Mouse (Mus musculus) midbrain, embryonic 12.5 days (tissue): ENCODE measurements around the gene Taar7f. TPM values are rescaled to one million over a fixed set of nuclear protein-coding genes. Genes with fewer than 3 reads are reported as not detected.
"Not testable (repeated sequence)": the region's sequence is repeated elsewhere in the genome, so short reads cannot be mapped to it uniquely, and the experiment has no call there.

Source experiments
- ATAC-seq: fragments of 200-750 bp; cut with Nextera tagmentation; 2 replicates; pipeline ENCODE4 v1.8.0; 2017; ENCODE audit warnings: low read depth, moderate TSS enrichment, moderate library complexity; ENCODE audit not compliant: low FRiP score
- H3K27ac ChIP-seq: fragments of 300-500 bp; sonication (generic); replicated peaks from 2 replicates; pipeline ENCODE4 v1.5.1; 2016; ENCODE audit warnings: mild to moderate bottlenecking
- H3K27me3 ChIP-seq: fragments of 300-500 bp; sonication (generic); 2 replicates; pipeline ENCODE4 v1.6.1; 2016; ENCODE audit warnings: mild to moderate bottlenecking
- H3K36me3 ChIP-seq: fragments of 300-500 bp; sonication (generic); 2 replicates; pipeline ENCODE4 v1.6.1; 2016
- H3K4me1 ChIP-seq: fragments of 300-500 bp; sonication (generic); 2 replicates; pipeline ENCODE4 v1.6.1; 2016
- H3K4me2 ChIP-seq: fragments of 300-500 bp; sonication (generic); replicated peaks from 2 replicates; pipeline ENCODE4 v1.6.1; 2016; ENCODE audit warnings: mild to moderate bottlenecking, moderate library complexity
- H3K4me3 ChIP-seq: fragments of 300-500 bp; sonication (generic); 2 replicates; pipeline ENCODE4 v1.5.1; 2016; ENCODE audit warnings: mild to moderate bottlenecking
- H3K9ac ChIP-seq: fragments of 300-500 bp; sonication (generic); replicated peaks from 2 replicates; pipeline ENCODE4 v1.6.1; 2016; ENCODE audit warnings: mild to moderate bottlenecking, moderate library complexity
- H3K9me3 ChIP-seq: fragments of 300-500 bp; sonication (generic); 2 replicates; pipeline ENCODE4 v1.6.1; 2016; ENCODE audit warnings: mild to moderate bottlenecking
- WGBS: fragments of 180-500 bp; shearing (Covaris S2); methylation state at CpG from one replicate; pipeline ENCODE4 v1.1.7; 2016; 5-methylcytosine and 5-hydroxymethylcytosine counted together
- polyA plus RNA-seq: library from polyadenylated mRNA; unstranded; fragments of >200 nt; fragmentation: Nextera tagmentation; extraction: Ambion mirVana; gene quantifications from 2 replicates; pipeline ENCODE4 v1.2.1, GENCODE M21; 2016

Taar7f gene
- not detected in 2 replicates for polyA plus RNA-seq

DNA sequence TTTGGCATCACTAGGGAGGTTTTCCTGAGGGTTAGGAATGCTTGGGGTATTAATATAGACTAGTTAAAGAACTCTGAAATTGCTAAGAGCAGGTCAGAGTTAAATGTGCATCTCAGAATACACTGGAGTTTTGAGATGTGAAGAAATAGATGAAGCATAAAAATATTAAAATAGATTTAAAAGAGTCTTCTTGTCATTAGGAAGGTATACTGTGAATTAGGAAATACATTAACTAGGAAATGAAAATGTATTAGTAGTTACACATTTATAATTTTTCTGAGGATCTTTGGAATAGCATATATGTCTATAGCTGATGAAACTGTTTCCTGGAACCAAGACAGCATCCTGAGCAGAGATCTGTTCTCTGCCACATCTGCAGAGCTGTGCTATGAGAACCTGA lies at the start of gene Taar7f:
Gene Taar7f (plus strand): TSS at position 301 of the 400 bp plus-strand sequence.
- Histone ChIP-seq H3K9me3 (no peaks in the 10 kb centered on the region), H3K27me3 (no peaks in the 10 kb centered on the region), H3K4me3 (no peak within 1 kb of the TSS), H3K36me3 (no peaks in the 10 kb centered on the region), H3K4me2 (no peak within 1 kb of the TSS), H3K9ac (no peak within 1 kb of the TSS), H3K4me1 (no peaks in the 10 kb centered on the region), H3K27ac (no peak within 1 kb of the TSS)
- ATAC-seq: no peak

DNA sequence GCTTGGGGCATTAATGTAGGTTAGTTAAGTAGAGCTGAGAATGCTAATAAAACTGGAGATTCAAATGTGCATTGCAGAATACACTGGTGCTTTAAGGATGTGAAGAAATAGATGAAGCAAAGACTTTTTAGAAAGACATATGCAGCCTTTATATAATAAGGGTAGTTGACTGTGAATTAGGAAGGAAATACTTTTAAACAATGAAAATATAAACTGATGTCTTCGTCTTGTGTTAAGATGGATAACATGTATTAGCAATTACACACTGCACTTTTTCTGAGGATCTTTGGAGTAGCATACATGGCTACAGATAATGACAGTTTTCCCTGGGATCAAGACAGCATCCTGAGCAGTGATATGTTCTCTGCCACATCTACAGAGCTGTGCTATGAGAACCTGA lies 49.7 kb upstream of the Taar7f start, which contains the start of gene Taar7b:
Gene Taar7b (plus strand): TSS at position 301 of the 400 bp plus-strand sequence.
- Histone ChIP-seq H3K36me3 (no peaks in the 10 kb centered on the region), H3K27me3 (no peaks in the 10 kb centered on the region)

DNA sequence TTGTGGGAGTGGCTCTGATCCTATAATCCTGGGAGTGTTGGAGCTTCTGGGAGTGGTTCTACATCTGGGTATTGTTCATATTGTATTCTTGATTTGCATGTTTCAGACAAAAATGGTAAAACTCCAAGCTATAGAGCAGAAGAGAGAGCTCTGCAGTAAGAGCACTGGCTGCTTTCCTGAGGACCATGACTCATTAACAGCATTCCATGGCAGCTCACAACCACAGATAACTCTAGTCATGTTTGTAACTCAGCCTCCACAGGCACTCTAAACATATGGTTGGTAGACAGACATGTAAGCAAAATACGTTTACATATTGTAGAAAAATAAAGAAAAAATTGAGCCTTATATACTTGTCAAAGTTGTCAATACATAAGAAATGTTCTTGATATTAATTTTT lies 42.9 kb upstream of the Taar7f start:
- Histone ChIP-seq H3K4me1 (no peaks in the 10 kb centered on the region), H3K27ac (no peak overlapping the region), H3K4me3 (no peak overlapping the region), H3K27me3 (no peaks in the 10 kb centered on the region), H3K9ac (no peak overlapping the region), H3K4me2 (no peak overlapping the region), H3K9me3 (no peaks in the 10 kb centered on the region), H3K36me3 (no peaks in the 10 kb centered on the region)
- WGBS: 85% methylated on average over 1 of the region's 1 CpGs
- ATAC-seq: no peak

More for the DNA sequence above, 49.7 kb upstream of the Taar7f start, which contains the start of gene Taar7b:
- no peak within 1 kb of the TSS for H3K27ac ChIP-seq
- no peak for ATAC-seq
- WGBS: 93% methylated on average over 1 of the region's 1 CpGs
- H3K4me1 ChIP-seq: no peaks in the 10 kb centered on the region
- H3K4me3 ChIP-seq: no peak within 1 kb of the TSS
- H3K9me3 ChIP-seq: no peaks in the 10 kb centered on the region
- no peak within 1 kb of the TSS for H3K9ac ChIP-seq
- no peak within 1 kb of the TSS for H3K4me2 ChIP-seq

DNA sequence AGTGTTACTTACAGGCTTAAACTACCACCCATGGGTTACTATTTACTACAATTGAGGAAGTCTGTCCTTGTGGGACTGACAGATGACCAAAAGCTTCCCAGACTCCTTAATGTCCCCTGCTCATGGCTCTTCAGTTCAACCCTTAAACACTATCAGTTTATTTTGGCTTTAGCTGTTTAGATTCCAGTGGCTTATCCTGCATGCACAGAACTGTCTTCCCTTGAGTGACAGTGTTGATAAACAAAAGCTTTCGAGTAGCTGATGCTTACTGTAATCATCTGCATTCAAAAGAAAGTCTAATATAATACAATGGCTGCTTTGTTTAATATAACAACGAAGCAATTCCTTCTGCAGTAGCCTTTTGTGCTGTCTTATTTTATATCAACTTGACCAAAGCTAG lies 42.3 kb upstream of the Taar7f start:
- no peak for ATAC-seq
- H3K27me3 ChIP-seq: no peaks in the 10 kb centered on the region
- no peaks in the 10 kb centered on the region for H3K4me1 ChIP-seq
- H3K27ac ChIP-seq: no peak overlapping the region
- 68% methylated on average over 2 of the region's 2 CpGs for WGBS
- H3K4me2 ChIP-seq: no peak overlapping the region
- no peak overlapping the region for H3K9ac ChIP-seq
- no peak overlapping the region for H3K4me3 ChIP-seq
- no peaks in the 10 kb centered on the region for H3K36me3 ChIP-seq
- no peaks in the 10 kb centered on the region for H3K9me3 ChIP-seq

DNA sequence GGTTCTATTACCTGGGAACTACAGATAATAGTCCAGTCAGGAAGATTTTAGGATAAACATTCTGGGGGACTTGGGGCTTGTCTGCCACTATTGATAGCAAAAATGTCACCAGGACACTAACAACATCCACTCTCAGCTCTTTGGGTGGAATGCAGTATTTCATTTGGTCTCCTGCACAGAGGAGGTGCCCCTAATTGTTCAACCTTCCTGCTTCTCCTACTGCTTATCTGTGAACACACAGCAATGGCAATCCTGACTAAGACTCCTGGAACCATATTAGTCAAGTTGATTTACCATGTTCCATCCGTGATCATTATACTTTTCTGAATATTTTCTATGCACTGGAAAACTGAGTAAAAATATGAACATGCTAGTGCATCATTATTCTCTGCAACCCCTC lies 41.2 kb upstream of the Taar7f start:
- Histone ChIP-seq H3K4me1 (no peaks in the 10 kb centered on the region), H3K9ac (no peak overlapping the region), H3K27ac (no peak overlapping the region), H3K4me2 (no peak overlapping the region), H3K4me3 (no peak overlapping the region), H3K9me3 (no peaks in the 10 kb centered on the region), H3K27me3 (no peaks in the 10 kb centered on the region), H3K36me3 (no peaks in the 10 kb centered on the region)
- WGBS: 90% methylated on average over 1 of the region's 1 CpGs
- no peak for ATAC-seq

DNA sequence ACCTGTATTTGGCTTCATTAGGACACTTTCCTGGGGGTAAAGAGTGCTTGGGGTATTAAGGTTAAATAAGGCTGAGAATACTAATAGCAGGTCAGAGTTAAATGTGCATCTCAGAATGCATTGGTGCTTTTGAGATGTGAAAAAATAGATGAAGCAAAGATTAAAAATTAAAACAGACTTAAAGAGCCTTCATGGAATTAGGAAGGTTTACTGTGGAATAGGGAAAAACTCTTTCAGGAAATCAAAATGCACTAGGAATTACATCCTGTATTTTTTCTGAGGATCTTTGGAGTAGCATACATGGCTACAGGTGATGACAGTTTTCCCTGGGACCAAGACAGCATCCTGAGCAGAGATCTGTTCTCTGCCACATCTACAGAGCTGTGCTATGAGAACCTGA lies 22.4 kb upstream of the Taar7f start, which contains the start of gene Taar7d:
Gene Taar7d (plus strand): TSS at position 301 of the 400 bp plus-strand sequence.
- ATAC-seq: no peak

DNA sequence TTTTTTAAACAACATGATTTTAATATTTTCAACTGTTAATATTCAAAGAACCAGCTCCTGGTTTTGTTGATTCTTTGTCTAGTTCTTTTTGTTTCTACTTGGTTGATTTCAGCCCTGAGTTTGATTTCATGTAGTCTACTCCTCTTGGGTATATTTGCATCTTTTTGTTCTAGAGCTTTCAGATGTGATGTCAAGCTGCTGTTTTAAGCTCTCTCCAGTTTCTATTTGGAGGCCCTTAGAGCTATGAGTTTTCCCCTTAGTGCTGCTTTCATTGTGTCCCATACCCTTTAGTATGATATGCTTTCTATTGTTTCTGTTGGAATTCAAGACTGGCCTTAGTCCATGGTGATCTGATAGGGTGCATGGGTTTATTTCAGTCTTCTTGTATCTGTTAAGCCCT lies 18.0 kb upstream of the Taar7f start:
- no peak for ATAC-seq

More for the DNA sequence above, 22.4 kb upstream of the Taar7f start, which contains the start of gene Taar7d:
- no peak within 1 kb of the TSS for H3K9ac ChIP-seq
- H3K27me3 ChIP-seq: no peaks in the 10 kb centered on the region
- no peak within 1 kb of the TSS for H3K27ac ChIP-seq
- H3K9me3 ChIP-seq: no peaks in the 10 kb centered on the region
- H3K36me3 ChIP-seq: no peaks in the 10 kb centered on the region
- H3K4me3 ChIP-seq: no peak within 1 kb of the TSS
- H3K4me2 ChIP-seq: no peak within 1 kb of the TSS
- no peaks in the 10 kb centered on the region for H3K4me1 ChIP-seq

DNA sequence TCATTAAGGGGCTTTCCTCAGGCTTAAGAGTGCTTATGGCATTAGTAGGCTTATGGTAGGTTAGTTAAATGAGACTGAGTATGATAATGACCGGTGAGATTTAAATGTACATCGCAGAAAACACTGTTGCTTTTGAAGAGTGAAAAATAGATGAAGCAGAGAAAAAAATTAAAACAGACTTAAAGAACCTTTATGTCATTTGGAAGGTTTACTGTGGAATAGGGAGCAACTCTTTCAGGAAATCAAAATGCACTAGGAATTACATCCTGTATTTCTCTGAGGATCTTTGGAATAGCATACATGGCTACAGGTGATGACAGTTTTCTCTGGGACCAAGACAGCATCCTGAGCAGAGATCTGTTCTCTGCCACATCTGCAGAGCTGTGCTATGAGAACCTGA lies 12.0 kb upstream of the Taar7f start, which contains the start of gene Taar7e:
Gene Taar7e (plus strand): TSS at position 301 of the 400 bp plus-strand sequence.
- ATAC-seq: no peak
- Histone ChIP-seq H3K4me3 (no peak within 1 kb of the TSS), H3K4me2 (no peak within 1 kb of the TSS), H3K27me3 (no peaks in the 10 kb centered on the region), H3K9me3 (no peaks in the 10 kb centered on the region), H3K27ac (no peak within 1 kb of the TSS), H3K4me1 (no peaks in the 10 kb centered on the region), H3K36me3 (no peaks in the 10 kb centered on the region), H3K9ac (no peak within 1 kb of the TSS)
- WGBS: 87% methylated on average over 2 of the region's 2 CpGs

More for the DNA sequence above, 18.0 kb upstream of the Taar7f start:
- Histone ChIP-seq H3K9ac (no peak overlapping the region), H3K36me3 (no peaks in the 10 kb centered on the region), H3K9me3 (no peaks in the 10 kb centered on the region), H3K4me1 (no peaks in the 10 kb centered on the region), H3K27ac (no peak overlapping the region), H3K27me3 (no peaks in the 10 kb centered on the region), H3K4me2 (no peak overlapping the region), H3K4me3 (no peak overlapping the region)

DNA sequence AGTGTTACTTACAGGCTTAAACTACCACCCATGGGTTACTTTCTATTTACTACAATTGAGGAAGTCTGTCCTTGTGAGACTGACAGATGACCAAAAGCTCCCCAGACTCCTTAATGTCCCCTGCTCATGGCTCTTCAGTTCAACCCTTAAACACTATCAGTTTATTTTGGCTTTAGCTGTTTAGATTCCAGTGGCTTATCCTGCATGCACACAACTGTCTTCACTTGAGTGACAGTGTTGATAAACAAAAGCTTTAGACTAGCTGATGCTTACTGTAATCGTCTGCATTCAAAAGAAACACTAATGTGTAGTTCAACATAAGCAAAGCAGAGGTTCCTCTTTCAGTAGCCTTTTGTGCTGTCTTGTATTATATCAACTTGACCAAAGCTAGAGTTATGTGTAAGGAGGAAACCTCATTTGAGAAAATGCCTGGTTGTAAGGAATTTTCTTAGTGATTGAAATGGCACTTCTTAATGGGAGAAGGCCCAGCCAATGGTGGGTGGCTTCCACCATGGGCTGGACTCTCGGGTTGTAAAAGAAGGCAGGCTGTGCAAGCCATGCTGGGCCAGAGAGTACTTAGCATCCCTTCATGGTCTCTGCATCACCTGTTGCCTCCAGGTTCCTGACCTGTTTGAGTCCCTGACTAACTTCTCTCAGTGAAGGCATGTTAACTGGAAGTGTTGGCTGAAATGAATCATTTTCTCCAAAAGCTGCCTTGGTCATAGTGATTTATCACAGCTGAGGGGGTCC lies 9.0 kb upstream of the Taar7f start:
- Histone ChIP-seq H3K4me2 (no peak overlapping the region), H3K27me3 (no peaks in the 10 kb centered on the region), H3K36me3 (no peaks in the 10 kb centered on the region), H3K27ac (no peak overlapping the region), H3K9me3 (no peaks in the 10 kb centered on the region), H3K9ac (no peak overlapping the region), H3K4me1 (no peaks in the 10 kb centered on the region), H3K4me3 (no peak overlapping the region)
- whole genome bisulfite sequencing: 70% methylated on average over 2 of the region's 2 CpGs
- no peak for ATAC-seq

DNA sequence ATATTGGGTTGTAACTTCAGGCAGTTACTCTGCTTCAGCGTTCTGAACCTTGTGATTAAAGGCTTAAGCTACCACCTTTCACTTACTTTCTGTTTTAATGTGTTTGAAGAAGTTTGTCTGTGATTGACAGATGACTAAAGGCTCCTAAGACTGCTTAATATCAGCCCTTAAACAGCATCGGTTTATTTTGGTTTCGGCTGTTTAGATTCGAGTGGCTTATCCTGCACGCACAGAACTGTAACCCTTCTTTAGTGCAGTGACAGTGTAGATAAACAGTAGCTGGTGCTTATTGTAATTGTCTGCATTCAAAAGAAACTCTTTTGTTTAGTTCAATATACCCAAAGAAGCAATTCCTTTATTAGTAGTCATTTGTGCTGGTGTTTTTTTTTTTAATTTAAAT lies 2.7 kb downstream of the Taar7f start:
- Histone ChIP-seq H3K9ac (no peak overlapping the region), H3K27ac (no peak overlapping the region), H3K4me1 (no peaks in the 10 kb centered on the region), H3K4me3 (no peak overlapping the region), H3K9me3 (no peaks in the 10 kb centered on the region), H3K4me2 (no peak overlapping the region), H3K36me3 (no peaks in the 10 kb centered on the region), H3K27me3 (no peaks in the 10 kb centered on the region)
- ATAC-seq: no peak
- 68% methylated on average over 5 of the region's 5 CpGs for WGBS

DNA sequence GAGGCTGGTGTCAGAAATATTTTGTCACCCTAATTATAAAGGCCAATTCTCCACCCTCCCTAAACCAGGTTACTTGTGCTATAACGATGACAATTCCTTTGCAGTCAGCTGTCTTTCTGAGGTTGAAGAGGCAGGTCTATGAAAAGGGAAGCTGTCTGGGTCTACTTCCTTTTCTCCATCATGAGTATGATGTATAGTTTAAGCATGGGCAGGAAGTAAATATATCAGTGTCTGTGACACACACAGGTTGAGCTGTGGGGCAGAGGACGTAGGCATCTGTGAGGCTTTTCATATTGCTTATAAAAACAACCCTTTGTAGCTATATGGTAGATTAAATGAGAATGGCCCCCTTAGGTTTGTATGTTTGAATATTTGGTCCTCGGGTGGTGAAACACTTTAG lies 9.7 kb downstream of the Taar7f start:
- Histone ChIP-seq H3K27ac (no peak overlapping the region), H3K4me1 (no peaks in the 10 kb centered on the region), H3K36me3 (no peaks in the 10 kb centered on the region), H3K4me3 (no peak overlapping the region), H3K27me3 (no peaks in the 10 kb centered on the region), H3K9ac (no peak overlapping the region), H3K4me2 (no peak overlapping the region), H3K9me3 (no peaks in the 10 kb centered on the region)
- no peak for ATAC-seq
- 87% methylated on average over 3 of the region's 3 CpGs for WGBS

DNA sequence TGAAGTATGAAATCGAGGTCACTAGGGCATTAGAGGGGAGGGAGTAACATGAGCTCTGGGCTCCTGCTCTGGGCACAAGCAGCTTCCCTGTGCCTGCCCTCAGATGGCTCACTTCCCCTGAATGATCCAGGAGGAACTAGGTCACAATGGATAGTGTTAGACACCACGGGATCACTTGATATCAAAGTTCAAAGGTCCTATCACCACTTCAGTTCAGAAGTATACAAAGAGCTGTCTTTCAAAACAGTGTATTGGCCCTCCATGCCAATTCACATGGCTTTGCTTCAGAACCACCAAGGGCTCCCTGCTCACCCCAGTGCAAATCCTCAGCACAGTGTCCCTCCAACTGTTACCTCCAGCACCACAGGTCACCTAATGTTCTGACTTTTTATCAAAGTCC lies 25.4 kb downstream of the Taar7f start:
- not testable (repeated sequence) for H3K9ac ChIP-seq, H3K4me1 ChIP-seq, H3K27me3 ChIP-seq, H3K4me3 ChIP-seq, H3K27ac ChIP-seq, H3K36me3 ChIP-seq, H3K9me3 ChIP-seq, ATAC-seq, H3K4me2 ChIP-seq
- WGBS: 53% methylated on average over 2 of the region's 2 CpGs

DNA sequence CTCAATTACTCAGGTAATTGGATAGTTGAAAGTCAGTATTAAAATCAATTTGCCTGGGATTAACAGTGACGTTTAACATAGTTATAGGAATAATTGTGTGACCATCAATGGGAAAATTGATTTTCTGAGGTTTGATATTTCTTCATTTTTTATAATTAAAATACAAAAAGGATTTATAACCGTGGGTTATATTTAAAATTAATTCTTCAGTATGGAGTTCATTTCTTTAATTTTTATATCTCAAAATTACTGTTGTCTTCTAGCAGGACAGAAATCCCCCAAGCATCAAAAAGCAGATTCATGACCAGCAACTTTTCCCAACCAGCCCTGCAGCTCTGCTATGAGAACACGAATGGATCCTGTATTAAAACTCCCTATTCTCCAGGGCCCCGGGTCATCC lies 26.9 kb downstream of the Taar7f start, which contains the start of gene Taar8a:
Gene Taar8a (plus strand): TSS at position 301 of the 400 bp plus-strand sequence.
- not testable (repeated sequence) for H3K36me3 ChIP-seq, H3K27me3 ChIP-seq, H3K4me1 ChIP-seq, H3K27ac ChIP-seq, H3K9ac ChIP-seq, ATAC-seq, H3K4me2 ChIP-seq, H3K9me3 ChIP-seq, H3K4me3 ChIP-seq
- WGBS: 82% methylated on average over 2 of the region's 4 CpGs
